Mouse (Mus musculus) left cerebral cortex, adult 6 months (tissue): ENCODE data around the gene Cd2ap. TPM values are rescaled to one million over a fixed set of nuclear protein-coding genes. Genes with fewer than 3 reads are reported as not detected.

Source experiments
- long read RNA-seq, 2 experiments: library from polyadenylated mRNA; unstranded; transcript quantifications; one replicate each; pipeline ENCODE4 v2.0.0; 2019 to 2020
- polyA plus RNA-seq: library from polyadenylated mRNA; unstranded; fragments of <200 nt; fragmentation: Nextera tagmentation; gene quantifications from 2 replicates; pipeline ENCODE4 v1.2.3, GENCODE M21; 2021

Cd2ap gene
- polyA plus RNA-seq = 1.3 and 4.9 TPM in 2 replicates
- long read RNA-seq, experiment 1, full-length matches to known transcripts = 2 of 6 reads
- long read RNA-seq, experiment 1, partial matches to known transcripts = 1 of 6 reads
- long read RNA-seq, experiment 1, other reads (novel, unspliced or antisense) = 3 of 6 reads
- long read RNA-seq, experiment 2, partial matches to known transcripts = 1 of 7 reads
- long read RNA-seq, experiment 2, other reads (novel, unspliced or antisense) = 6 of 7 reads

GRCm38 (mm10) chr17:42876001-42876903 is at the start of gene Cd2ap:
Gene Cd2ap (minus strand): TSS chr17:42876665.

Other genes starting within 250 kb of the Cd2ap start
- 0.68 and 0.86 TPM in 2 replicates for gene Adgrf4, start 184.4 kb downstream of the Cd2ap start, polyA plus RNA-seq
- gene Adgrf2, start 134.5 kb downstream of the Cd2ap start, polyA plus RNA-seq = 0.04 TPM in 1 of 2 replicates, not detected in the other
- 27.7 and 31.8 TPM in 2 replicates for gene Tnfrsf21, start 139.9 kb upstream of the Cd2ap start, polyA plus RNA-seq